Mouse (Mus musculus): ENCODE results near the gene Pcdh19. TPM values are rescaled to one million over a fixed set of nuclear protein-coding genes. Genes with fewer than 3 reads are reported as not detected.

The Pcdh19 gene
- polyA plus RNA-seq, 1 experiment from 2014 or later: 1.3 TPM

- Histone ChIP-seq H3K4me3 (no peak overlapping the region), H3K9me3 (no peaks in the 10 kb centered on the region), H3K9ac (no peak overlapping the region), H3K4me1 (no peaks in the 10 kb centered on the region), H3K27me3 (no peaks in the 10 kb centered on the region), H3K27ac (no peak overlapping the region), H3K36me3 (no peaks in the 10 kb centered on the region), H3K4me2 (no peak overlapping the region)
- no peak for ATAC-seq (ENCODE audit: borderline replicate concordance, extremely low read depth, low FRiP score, low TSS enrichment)
- 75% methylated on average over 4 of the region's 4 CpGs for WGBS
These were observed 113.0 kb downstream of the Pcdh19 start for GRCm38 (mm10) chrX:133575601-133576382.

DNA sequence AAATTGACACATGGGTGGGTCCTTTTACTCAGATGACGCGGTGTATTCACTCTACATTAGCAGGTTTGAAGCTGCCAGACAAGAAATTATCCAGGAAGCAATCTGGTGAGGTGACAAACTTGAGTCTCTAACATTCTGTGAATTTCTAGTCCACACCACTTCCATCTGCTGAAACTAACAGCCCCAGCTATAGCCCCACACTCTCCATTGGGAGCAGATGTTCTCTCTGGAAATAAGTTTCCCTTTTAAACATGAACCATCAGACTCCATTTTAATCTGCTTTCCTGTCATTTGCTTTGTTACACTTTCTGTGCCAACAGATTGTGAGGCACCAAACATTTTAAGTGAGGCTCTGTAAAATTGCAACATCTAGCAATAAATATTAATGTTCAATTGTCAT lies 123.4 kb downstream of the Pcdh19 start:
- H3K36me3 ChIP-seq: no peaks in the 10 kb centered on the region

More for the DNA sequence above, 123.4 kb downstream of the Pcdh19 start:
- no peak for ATAC-seq (ENCODE audit: borderline replicate concordance, extremely low read depth, low FRiP score, low TSS enrichment)
- 86% methylated on average over 2 of the region's 2 CpGs for WGBS
- no peak overlapping the region for H3K27ac ChIP-seq
- H3K9ac ChIP-seq: no peak overlapping the region
- no peak overlapping the region for H3K4me3 ChIP-seq
- no peak overlapping the region for H3K4me2 ChIP-seq
- H3K4me1 ChIP-seq: no peaks in the 10 kb centered on the region
- H3K27me3 ChIP-seq: no peaks in the 10 kb centered on the region
- no peaks in the 10 kb centered on the region for H3K9me3 ChIP-seq

Other genes with a start within 250 kb of the Pcdh19 start
- 1.0 and 2.2 TPM in 2 replicates for gene Tnmd, start 162.0 kb upstream of the Pcdh19 start, polyA plus RNA-seq (2015; fragmentation: Nextera tagmentation; extraction: Ambion mirVana)
- gene Tspan6, start 209.4 kb upstream of the Pcdh19 start, polyA plus RNA-seq (2015; fragmentation: Nextera tagmentation; extraction: Ambion mirVana): 154 and 161 TPM in 2 replicates
- gene Srpx2, start 219.4 kb upstream of the Pcdh19 start, polyA plus RNA-seq (2015; fragmentation: Nextera tagmentation; extraction: Ambion mirVana): 10.5 and 10.9 TPM in 2 replicates